Mouse (Mus musculus) lung, adult 2 months (tissue): ENCODE data around the gene Tgfbr2.

Source experiments
- CTCF ChIP-seq: fragments of 200-500 bp; IDR thresholded peaks from 2 replicates; pipeline ENCODE4 v1.5.1; 2011; ENCODE audit warnings: mild to moderate bottlenecking, low read length, control low read depth; ENCODE audit not compliant: insufficient read depth
- POLR2A ChIP-seq: fragments of 200-500 bp; IDR thresholded peaks from 2 replicates; pipeline ENCODE4 v1.6.1; 2011; ENCODE audit warnings: low read depth, mild to moderate bottlenecking, control low read depth, low read length, borderline replicate concordance; ENCODE audit errors: extremely low read depth

- TF ChIP-seq POLR2A (peak; percentile 45; the same call in 1 of the 2 replicates), CTCF (no peak)
These were observed at the start of gene Tgfbr2 for GRCm38 (mm10) chr9:116174481-116175461.
